Comparison of ENCODE assay signal across 8 mouse cellular contexts in genomic region chr17:46773278-46774130, GRCm38 (mm10). TPM values are rescaled to one million over a fixed set of nuclear protein-coding genes. Genes with fewer than 3 reads are reported as not detected.
DNase-seq lines count a peak whose midpoint lies in the region; ATAC-seq and TF ChIP-seq lines count a peak whose summit lies in the region.

No protein-coding gene starts in this region.

- ATAC-seq in heart, embryonic 11.5 days (replicated peaks; ENCODE audit: insufficient number of reproducible peaks, low FRiP score, low TSS enrichment): no peak
- ATAC-seq in embryonic facial prominence, embryonic 11.5 days (replicated peaks; ENCODE audit: insufficient number of reproducible peaks, low FRiP score, low TSS enrichment, low read depth): no peak
- ATAC-seq in kidney, postnatal 0 days (replicated peaks; ENCODE audit: low FRiP score, low read depth): 0 out of 2 replicates have a peak, but pooled peaks have one; percentile 8

- peak overlapping the region; percentile 29 for H3ac ChIP-seq in myocyte (ENCODE audit: control insufficient read depth, insufficient read length)

- H3K36me3 ChIP-seq in heart, embryonic 11.5 days (ENCODE audit: control insufficient read depth, insufficient read depth, low read length): peaks cover 28% of the 10 kb centered on the region
- H3K36me3 ChIP-seq in E14TG2a.4 (ENCODE audit: insufficient read depth, low read length) (peaks cover 47% of the 10 kb centered on the region), myocyte (ENCODE audit: control insufficient read depth, insufficient read depth) (peaks cover 29% of the 10 kb centered on the region)
- peaks cover 11% of the 10 kb centered on the region for H3K36me3 ChIP-seq in embryonic facial prominence, embryonic 11.5 days (replicated peaks; ENCODE audit: control insufficient read depth, insufficient read depth, low read depth, low read length)
- peaks cover 31% of the 10 kb centered on the region for H3K36me3 ChIP-seq in kidney, postnatal 0 days (ENCODE audit: insufficient read depth, low read length)

- no peaks in the 10 kb centered on the region for H3K9me3 ChIP-seq in heart, embryonic 11.5 days (replicated peaks; ENCODE audit: control insufficient read depth, low read length)
- no peaks in the 10 kb centered on the region for H3K9me3 ChIP-seq in E14TG2a.4 (ENCODE audit: low read length)
- H3K9me3 ChIP-seq in embryonic facial prominence, embryonic 11.5 days (replicated peaks; ENCODE audit: control insufficient read depth, low read length): no peaks in the 10 kb centered on the region
- no peaks in the 10 kb centered on the region for H3K9me3 ChIP-seq in kidney, postnatal 0 days (replicated peaks; ENCODE audit: low read length)

- H3K4me1 ChIP-seq in heart, embryonic 11.5 days (ENCODE audit: control insufficient read depth, insufficient read depth, low read length): peaks cover 7% of the 10 kb centered on the region
- peaks cover 60% of the 10 kb centered on the region for H3K4me1 ChIP-seq in E14TG2a.4 (replicated peaks; ENCODE audit: low read depth, low read length)
- no peaks in the 10 kb centered on the region; the same call in 1 of the 2 replicates for H3K4me1 ChIP-seq in embryonic facial prominence, embryonic 11.5 days (ENCODE audit: control insufficient read depth, insufficient read depth, low read length)
- H3K4me1 ChIP-seq in kidney, postnatal 0 days (replicated peaks; ENCODE audit: insufficient read depth, low read length): no peaks in the 10 kb centered on the region

- 10% methylated on average over 19 of the region's 20 CpGs for WGBS in heart, embryonic 11.5 days (ENCODE audit: insufficient replicate concordance)
- WGBS in embryonic facial prominence, embryonic 11.5 days: 8% methylated on average over 19 of the region's 20 CpGs
- WGBS in kidney, postnatal 0 days: 7% methylated on average over 19 of the region's 20 CpGs

- H3K27me3 ChIP-seq in heart, embryonic 11.5 days (ENCODE audit: control insufficient read depth, insufficient read depth, low read length): no peaks in the 10 kb centered on the region
- H3K27me3 ChIP-seq in E14TG2a.4 (ENCODE audit: insufficient read depth, low read length) (peaks cover 5% of the 10 kb centered on the region; the same call in 1 of the 2 replicates), myocyte (ENCODE audit: control insufficient read depth, insufficient read depth, insufficient read length) (no peaks in the 10 kb centered on the region)
- no peaks in the 10 kb centered on the region for H3K27me3 ChIP-seq in embryonic facial prominence, embryonic 11.5 days (ENCODE audit: control insufficient read depth, insufficient read depth, low read length)
- H3K27me3 ChIP-seq in kidney, postnatal 0 days (ENCODE audit: insufficient read depth, low read length): no peaks in the 10 kb centered on the region

- peak; percentile 5; the same call in 1 of the 2 replicates for TF ChIP-seq CTCF in E14TG2a.4 (conservative IDR thresholded peaks at IDR 0.05; ENCODE audit: low read length)
- TF ChIP-seq CTCF in kidney, postnatal 0 days (IDR thresholded peaks at IDR 0.05; ENCODE audit: low read depth): peak; percentile 52

- TF ChIP-seq POLR2A in myocyte (IDR thresholded peaks at IDR 0.05; ENCODE audit: insufficient read length, low read depth): no peak

- peak overlapping the region; percentile 70 for H3K27ac ChIP-seq in heart, embryonic 11.5 days (ENCODE audit: low read depth, low read length)
- no peak overlapping the region; the same call in 1 of the 2 replicates for H3K27ac ChIP-seq in embryonic facial prominence, embryonic 11.5 days (replicated peaks; ENCODE audit: low read depth, low read length)
- H3K27ac ChIP-seq in kidney, postnatal 0 days: peak overlapping the region; percentile 86

- peak overlapping the region; percentile 84 for H3K4me3 ChIP-seq in heart, embryonic 11.5 days (ENCODE audit: low read depth, low read length)
- H3K4me3 ChIP-seq in E14TG2a.4 (replicated peaks; ENCODE audit: low read length) (peak overlapping the region; percentile 98), myocyte (peak overlapping the region; percentile 91)
- H3K4me3 ChIP-seq in embryonic facial prominence, embryonic 11.5 days (ENCODE audit: low read depth, low read length): peak overlapping the region; percentile 84
- peak overlapping the region; percentile 85 for H3K4me3 ChIP-seq in kidney, postnatal 0 days (replicated peaks; ENCODE audit: low read depth, low read length)

- no peak for DNase-seq in heart, postnatal 25 days (ENCODE audit: low spot score)
- peak; percentile 43 for DNase-seq in embryonic facial prominence, embryonic 11.5 days (ENCODE audit: low spot score)
- DNase-seq in kidney, postnatal 0 days (ENCODE audit: low spot score): peak; percentile 55
- no peak for DNase-seq in gastrocnemius, postnatal 10 days
- DNase-seq in left cerebral cortex, adult 11 months (ENCODE audit: low spot score): no peak

- H3K4me2 ChIP-seq in heart, embryonic 11.5 days: peak overlapping the region; percentile 89
- peak overlapping the region; percentile 93 for H3K4me2 ChIP-seq in embryonic facial prominence, embryonic 11.5 days (ENCODE audit: low read depth, low read length)
- peak overlapping the region; percentile 90 for H3K4me2 ChIP-seq in kidney, postnatal 0 days (ENCODE audit: low read length)
- peak overlapping the region; percentile 94 for H3K4me2 ChIP-seq in myocyte (ENCODE audit: low read depth)

- intact Hi-C loops in heart, postnatal 25 days (cut with DNase I): no loop called here

- no peaks in the 10 kb centered on the region for H3K79me2 ChIP-seq in myocyte (ENCODE audit: control insufficient read depth, insufficient read depth)

- H3K9ac ChIP-seq in heart, embryonic 11.5 days (ENCODE audit: low read depth, low read length): peak overlapping the region; percentile 89
- peak overlapping the region; percentile 86 for H3K9ac ChIP-seq in embryonic facial prominence, embryonic 11.5 days (replicated peaks; ENCODE audit: low read length)
- peak overlapping the region; percentile 73 for H3K9ac ChIP-seq in kidney, postnatal 0 days (ENCODE audit: low read depth, low read length)

TF ChIP-seq in myocyte, 11 proteins besides CTCF, POLR2A, EP300 and RAD21:
- no peak for TF ChIP-seq MYOD1 (IDR thresholded peaks at IDR 0.05; ENCODE audit: control insufficient read depth in 1 of 3, insufficient read length in 2 of 3, low read depth in 2 of 3)
- TF ChIP-seq POLR2AphosphoS2 (IDR thresholded peaks at IDR 0.05; ENCODE audit: insufficient read length, low read depth): peak; percentile 56
TF ChIP-seq in myocyte: peak in this region for 1.

RNA-seq across cellular contexts. Expression of gene 2310039H08Rik, which starts 1.1 kb away (rescaled TPM):
- polyA plus RNA-seq in heart, embryonic 11.5 days (2014; fragmentation: Nextera tagmentation; extraction: Ambion mirVana): 43.9 and 45.3 TPM in 2 replicates
- total RNA-seq in heart, postnatal 25 days (2021): 10 to 100 TPM; 26.1 to 28.2 TPM
- polyA plus RNA-seq in embryonic facial prominence, embryonic 11.5 days (2014; fragmentation: Nextera tagmentation; extraction: Ambion mirVana): 54.1 and 56.0 TPM in 2 replicates
- 143 and 151 TPM in 2 replicates for polyA plus RNA-seq in kidney, postnatal 0 days (2015; fragmentation: Nextera tagmentation; extraction: Ambion mirVana)
- polyA plus RNA-seq in myocyte (2012; fragmentation: generic; extraction: Trizol): 63.8 TPM
- total RNA-seq in gastrocnemius, postnatal 10 days (2021): 10 to 100 TPM; 45.1 to 47.5 TPM

RNA-seq across cellular contexts. Expression of gene Rpl7l1, which starts 9.0 kb away (rescaled TPM):
- polyA plus RNA-seq in heart, embryonic 11.5 days (2014; fragmentation: Nextera tagmentation; extraction: Ambion mirVana): 115 and 116 TPM in 2 replicates
- 10 to 100 TPM; 56.0 to 58.6 TPM for total RNA-seq in heart, postnatal 25 days (2021)
- polyA plus RNA-seq in embryonic facial prominence, embryonic 11.5 days (2014; fragmentation: Nextera tagmentation; extraction: Ambion mirVana): 198 and 207 TPM in 2 replicates
- 138 and 147 TPM in 2 replicates for polyA plus RNA-seq in kidney, postnatal 0 days (2015; fragmentation: Nextera tagmentation; extraction: Ambion mirVana)
- polyA plus RNA-seq in myocyte (2012; fragmentation: generic; extraction: Trizol): 74.3 TPM
- total RNA-seq in gastrocnemius, postnatal 10 days (2021): 10 to 100 TPM; 59.4 to 70.8 TPM

RNA-seq across cellular contexts. Expression of gene Ptcra, which starts 10.0 kb away (rescaled TPM):
- 0.24 and 0.34 TPM in 2 replicates for polyA plus RNA-seq in heart, embryonic 11.5 days (2014; fragmentation: Nextera tagmentation; extraction: Ambion mirVana)
- total RNA-seq in heart, postnatal 25 days (2021): not detected
- 0.32 and 0.49 TPM in 2 replicates for polyA plus RNA-seq in embryonic facial prominence, embryonic 11.5 days (2014; fragmentation: Nextera tagmentation; extraction: Ambion mirVana)
- 0.12 and 0.14 TPM in 2 replicates for polyA plus RNA-seq in kidney, postnatal 0 days (2015; fragmentation: Nextera tagmentation; extraction: Ambion mirVana)
- polyA plus RNA-seq in myocyte (2012; fragmentation: generic; extraction: Trizol): 0.06 TPM
- under 1 TPM in 1 of 2 experiments, not detected in 1; 0.19 TPM for total RNA-seq in gastrocnemius, postnatal 10 days (2021)

RNA-seq across cellular contexts. Expression of gene Cnpy3, which starts 21.5 kb away (rescaled TPM):
- 46.5 and 51.9 TPM in 2 replicates for polyA plus RNA-seq in heart, embryonic 11.5 days (2014; fragmentation: Nextera tagmentation; extraction: Ambion mirVana)
- total RNA-seq in heart, postnatal 25 days (2021): 10 to 100 TPM; 18.8 to 20.1 TPM
- 52.2 and 55.1 TPM in 2 replicates for polyA plus RNA-seq in embryonic facial prominence, embryonic 11.5 days (2014; fragmentation: Nextera tagmentation; extraction: Ambion mirVana)
- 59.9 and 64.7 TPM in 2 replicates for polyA plus RNA-seq in kidney, postnatal 0 days (2015; fragmentation: Nextera tagmentation; extraction: Ambion mirVana)
- 35.8 TPM for polyA plus RNA-seq in myocyte (2012; fragmentation: generic; extraction: Trizol)
- 10 to 100 TPM; 18.8 to 20.5 TPM for total RNA-seq in gastrocnemius, postnatal 10 days (2021)

RNA-seq across cellular contexts. Expression of gene Gnmt, which starts 44.5 kb away (rescaled TPM):
- 0.61 and 1.0 TPM in 2 replicates for polyA plus RNA-seq in heart, embryonic 11.5 days (2014; fragmentation: Nextera tagmentation; extraction: Ambion mirVana)
- total RNA-seq in heart, postnatal 25 days (2021): 1 to 10 TPM in 1 of 2 experiments, under 1 TPM in 1; 0.92 to 2.3 TPM
- polyA plus RNA-seq in embryonic facial prominence, embryonic 11.5 days (2014; fragmentation: Nextera tagmentation; extraction: Ambion mirVana): 0.35 and 0.62 TPM in 2 replicates
- polyA plus RNA-seq in kidney, postnatal 0 days (2015; fragmentation: Nextera tagmentation; extraction: Ambion mirVana): 9.0 and 10.6 TPM in 2 replicates
- polyA plus RNA-seq in myocyte (2012; fragmentation: generic; extraction: Trizol): 0.11 TPM
- total RNA-seq in gastrocnemius, postnatal 10 days (2021): under 1 TPM; 0.38 to 0.68 TPM

Comparison
In these comparisons a context has a peak if more than half of its experiments do, and no peak if none do; other contexts are left out.
1. DNase-seq: peak in embryonic facial prominence, embryonic 11.5 days (single experiment) and kidney, postnatal 0 days (single experiment); none in heart, postnatal 25 days (single experiment), gastrocnemius, postnatal 10 days (single experiment) and left cerebral cortex, adult 11 months (single experiment).
2. Peak in every context shown above with its lines, with median percentiles within 50 percentile points of each other: H3K4me2 ChIP-seq, H3K4me3 ChIP-seq and H3K9ac ChIP-seq.